Mouse (Mus musculus) mammary gland, adult 2 months (tissue): ENCODE measurements around the gene Sox6. TPM values are rescaled to one million over a fixed set of nuclear protein-coding genes. Genes with fewer than 3 reads are reported as not detected.

ENCODE experiments used
- polyA plus RNA-seq: library from polyadenylated mRNA; depleted of rRNA; stranded (reverse); fragments of >200 nt; gene quantifications from 2 replicates; pipeline ENCODE4 v1.2.3, GENCODE M21; 2012; ENCODE audit warnings: low replicate concordance; rRNA removed

Sox6 gene
- 3.9 and 16.4 TPM in 2 replicates for polyA plus RNA-seq

GRCm38 (mm10) chr7:116038511-116038910 is at the start of gene Sox6:
Sox6 (minus strand) TSS chr7:116038796.

DNA sequence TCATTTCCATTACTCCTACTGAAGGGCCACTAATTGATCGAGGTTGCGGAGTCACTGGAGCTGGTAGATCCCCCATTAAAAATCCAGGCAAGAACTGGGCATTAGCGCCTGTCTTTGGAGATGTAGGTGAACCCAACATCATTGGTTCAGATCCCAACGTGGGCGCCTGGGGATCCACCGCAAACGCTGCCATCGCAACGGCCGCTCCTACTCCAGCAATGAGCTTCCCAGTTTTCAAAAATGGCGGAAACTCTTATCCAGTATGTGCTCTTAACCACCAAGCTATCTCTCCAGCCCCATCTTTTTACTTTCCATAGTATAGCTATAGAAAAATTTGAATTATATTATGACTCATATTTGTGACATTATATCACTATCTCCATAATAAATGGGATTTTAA is 45.8 kb upstream of the Sox6 start, which contains the start of gene Gm4353:
TSS of gene Gm4353 (minus strand) at position 270 of the 400 bp plus-strand sequence.

GRCm38 (mm10) chr7:116039196-116039537 is 571 bp upstream of the Sox6 start, which contains the start of gene 1110004F10Rik:
1110004F10Rik (plus strand) TSS chr7:116039397.

Other genes starting within 250 kb of the Sox6 start
- gene 1110004F10Rik, start 601 bp upstream of the Sox6 start, polyA plus RNA-seq = 23.9 and 48.6 TPM in 2 replicates
- 0.99 TPM in 2 replicates for gene Gm4353, start 45.8 kb upstream of the Sox6 start, polyA plus RNA-seq